Mouse (Mus musculus) small intestine, adult 10 weeks (tissue): ENCODE results near the gene Spata17. TPM values are rescaled to one million over a fixed set of nuclear protein-coding genes. Genes with fewer than 3 reads are reported as not detected.

Experiments
- polyA plus RNA-seq: library from polyadenylated mRNA; stranded (reverse); fragments of 350-450 nt; fragmentation: Illumina TruSeq; extraction: RNeasy Lipid Tissue Mini Kit (QIAGEN cat#74804); gene quantifications from one replicate; pipeline ENCODE4 v1.2.3, GENCODE M21; 2014; ENCODE audit warnings: low replicate concordance

Spata17 gene
- polyA plus RNA-seq, result 0.56 TPM

GRCm38 (mm10) chr1:187215181-187216116 lies at the start of gene Spata17, which contains the start of gene Gpatch2:
TSS of gene Spata17 (minus strand) at chr1:187215465.
TSS of gene Gpatch2 (plus strand) at chr1:187215508.

Other genes starting within 250 kb of the Spata17 start
- not detected for gene D1Pas1, start 248.0 kb downstream of the Spata17 start, polyA plus RNA-seq
- gene Gpatch2, start within 50 bp of the Spata17 start, polyA plus RNA-seq, result 20.9 TPM